In genomic region chr19:45017216-45017771, GRCm38 (mm10) we compare ENCODE assay signal across 8 mouse cellular contexts. TPM values are rescaled to one million over a fixed set of nuclear protein-coding genes. Genes with fewer than 3 reads are reported as not detected.
DNase-seq lines count a peak whose midpoint lies in the region; ATAC-seq and TF ChIP-seq lines count a peak whose summit lies in the region.

No protein-coding gene starts in this region.

- peak; percentile 35; the same call in 1 of the 2 replicates for TF ChIP-seq CTCF in cerebellum, adult 2 months (IDR thresholded peaks at IDR 0.05; ENCODE audit: borderline replicate concordance, insufficient read depth, low read depth, low read length)
- TF ChIP-seq CTCF in left cerebral cortex, adult 2 months (IDR thresholded peaks at IDR 0.05), result peak; percentile 62

- H3K9ac ChIP-seq in hindbrain, embryonic 14.5 days, result peak overlapping the region; percentile 66

- peak; percentile 35 for DNase-seq in MEL-GATA-1-ER (ENCODE audit: extremely low read depth, low read depth)
- DNase-seq in cerebellum, adult 2 months, result peak; percentile 85 to 87
- DNase-seq in frontal cortex, postnatal 25 days (ENCODE audit: low spot score in 2 of 2), result peak; percentile 55 to 65
- DNase-seq in hindbrain, embryonic 14.5 days (ENCODE audit: low spot score), result peak; percentile 82
- DNase-seq in left cerebral cortex, adult 2 months (ENCODE audit: extremely low spot score in 1 of 2, low spot score in 2 of 2), result peak; percentile 71 to 72
- peak; percentile 87 to 93 for DNase-seq in lung, postnatal 4 days
- DNase-seq in right cerebral cortex, postnatal 14 days, result peak; percentile 80
- DNase-seq in natural killer cell, adult 2 months (ENCODE audit: low spot score in 2 of 2), result no peak

- peak overlapping the region; percentile 98 for H3K27ac ChIP-seq in cerebellum, adult 2 months (ENCODE audit: insufficient read depth, low read length)
- peak overlapping the region; percentile 95 for H3K27ac ChIP-seq in hindbrain, embryonic 14.5 days
- H3K27ac ChIP-seq in left cerebral cortex, adult 2 months, result peak overlapping the region; percentile 97

- intact Hi-C loops in left cerebral cortex, adult 2 months (cut with DNase I), result loop anchor here (1.0 to 2.0 kb wide), 2 partner anchors 28 to 31 kb away; partner anchors contain the start of gene Sema4g

- peak overlapping the region; percentile 74 for H3K4me2 ChIP-seq in hindbrain, embryonic 14.5 days (replicated peaks)

- WGBS in cerebellum, adult 2 months, result under 1% methylated on average over 26 of the region's 27 CpGs
- 1% methylated on average over 23 of the region's 27 CpGs for WGBS in hindbrain, embryonic 14.5 days

- H3K4me3 ChIP-seq in cerebellum, adult 2 months (replicated peaks; ENCODE audit: insufficient read depth, low read depth, low read length), result peak overlapping the region; percentile 77
- H3K4me3 ChIP-seq in hindbrain, embryonic 14.5 days (replicated peaks; ENCODE audit: low read length), result peak overlapping the region; percentile 52
- peak overlapping the region; percentile 56 for H3K4me3 ChIP-seq in left cerebral cortex, adult 2 months

- peaks cover 16% of the 10 kb centered on the region for H3K4me1 ChIP-seq in cerebellum, adult 2 months (ENCODE audit: control insufficient read depth, insufficient read depth, low read length)
- H3K4me1 ChIP-seq in hindbrain, embryonic 14.5 days (replicated peaks; ENCODE audit: control insufficient read depth, insufficient read depth, low read length), result peaks cover 42% of the 10 kb centered on the region

- no peak; the same call in 1 of the 2 replicates for TF ChIP-seq POLR2A in cerebellum, adult 2 months (IDR thresholded peaks at IDR 0.05; ENCODE audit: borderline replicate concordance, insufficient read depth, low read length)

- no peaks in the 10 kb centered on the region for H3K27me3 ChIP-seq in cerebellum, adult 2 months (ENCODE audit: control insufficient read depth, insufficient read depth, low read length)
- no peaks in the 10 kb centered on the region for H3K27me3 ChIP-seq in hindbrain, embryonic 14.5 days (ENCODE audit: control insufficient read depth, insufficient read depth, low read length)

- ATAC-seq in hindbrain, embryonic 14.5 days (ENCODE audit: low FRiP score), result peak; percentile 64

- H3K36me3 ChIP-seq in hindbrain, embryonic 14.5 days (replicated peaks; ENCODE audit: control insufficient read depth, insufficient read depth), result no peaks in the 10 kb centered on the region; the same call in 1 of the 2 replicates

- H3K9me3 ChIP-seq in hindbrain, embryonic 14.5 days (ENCODE audit: control insufficient read depth, low read length), result no peaks in the 10 kb centered on the region

RNA-seq across cellular contexts. Expression of gene Lzts2, which starts 3.1 kb away (rescaled TPM):
- polyA plus RNA-seq in cerebellum, adult 2 months (2012; rRNA removed), result 54.1 and 56.3 TPM in 2 replicates
- 18.8 and 20.1 TPM in 2 replicates for polyA plus RNA-seq in hindbrain, embryonic 14.5 days (2014; fragmentation: Nextera tagmentation; extraction: Ambion mirVana)
- 10 to 100 TPM; 36.5 to 39.1 TPM for total RNA-seq in left cerebral cortex, adult 2 months (2021)

RNA-seq across cellular contexts. Expression of gene Mrpl43, which starts 11.1 kb away (rescaled TPM):
- polyA plus RNA-seq in cerebellum, adult 2 months (2012; rRNA removed), result 86.7 and 88.3 TPM in 2 replicates
- polyA plus RNA-seq in hindbrain, embryonic 14.5 days (2014; fragmentation: Nextera tagmentation; extraction: Ambion mirVana), result 75.8 and 85.4 TPM in 2 replicates
- total RNA-seq in left cerebral cortex, adult 2 months (2021), result 10 to 100 TPM; 40.9 to 41.8 TPM

RNA-seq across cellular contexts. Expression of gene Twnk, which starts 11.8 kb away (rescaled TPM):
- polyA plus RNA-seq in cerebellum, adult 2 months (2012; rRNA removed), result 11.2 and 11.7 TPM in 2 replicates
- 7.1 and 9.4 TPM in 2 replicates for polyA plus RNA-seq in hindbrain, embryonic 14.5 days (2014; fragmentation: Nextera tagmentation; extraction: Ambion mirVana)
- 10 to 100 TPM; 12.9 to 14.8 TPM for total RNA-seq in left cerebral cortex, adult 2 months (2021)

RNA-seq across cellular contexts. Expression of gene Pdzd7, which starts 28.2 kb away (rescaled TPM):
- 7.6 and 9.1 TPM in 2 replicates for polyA plus RNA-seq in cerebellum, adult 2 months (2012; rRNA removed)
- polyA plus RNA-seq in hindbrain, embryonic 14.5 days (2014; fragmentation: Nextera tagmentation; extraction: Ambion mirVana), result 2.5 and 2.9 TPM in 2 replicates
- total RNA-seq in left cerebral cortex, adult 2 months (2021), result 1 to 10 TPM; 5.2 to 6.1 TPM

RNA-seq across cellular contexts. Expression of gene Sema4g, which starts 28.4 kb away (rescaled TPM):
- 90.3 and 101 TPM in 2 replicates for polyA plus RNA-seq in cerebellum, adult 2 months (2012; rRNA removed)
- polyA plus RNA-seq in hindbrain, embryonic 14.5 days (2014; fragmentation: Nextera tagmentation; extraction: Ambion mirVana), result 19.4 and 19.5 TPM in 2 replicates
- 10 to 100 TPM; 19.4 to 24.4 TPM for total RNA-seq in left cerebral cortex, adult 2 months (2021)

Comparison
In these comparisons a context has a peak if more than half of its experiments do, and no peak if none do; other contexts are left out.
1. DNase-seq: peak in MEL-GATA-1-ER (single experiment), cerebellum, adult 2 months (2 of 2), frontal cortex, postnatal 25 days (2 of 2), hindbrain, embryonic 14.5 days (single experiment), left cerebral cortex, adult 2 months (2 of 2), lung, postnatal 4 days (2 of 2) and right cerebral cortex, postnatal 14 days (single experiment); none in natural killer cell, adult 2 months (0 of 2).
2. Peak in every context shown above with its lines, with median percentiles within 50 percentile points of each other: H3K27ac ChIP-seq and H3K4me3 ChIP-seq.